Mouse (Mus musculus) thymus, adult 2 months (tissue): ENCODE results near the gene Midn. TPM values are rescaled to one million over a fixed set of nuclear protein-coding genes. Genes with fewer than 3 reads are reported as not detected.

ENCODE experiments used
- DNase-seq: peaks from one replicate; pipeline ENCODE4 v3.0.0; 2021
- H3K27ac ChIP-seq: fragments of 200-500 bp; 2 replicates; pipeline ENCODE4 v1.5.1; 2012; ENCODE audit warnings: low read length, control low read depth; ENCODE audit not compliant: control insufficient read depth, insufficient read depth
- H3K27me3 ChIP-seq: fragments of 200-500 bp; 2 replicates; pipeline ENCODE4 v1.6.1; 2012; ENCODE audit warnings: mild to moderate bottlenecking, low read length, moderate library complexity, mixed read lengths; ENCODE audit not compliant: control insufficient read depth, insufficient read depth
- H3K36me3 ChIP-seq: fragments of 200-500 bp; 2 replicates; pipeline ENCODE4 v1.6.1; 2012; ENCODE audit warnings: mild to moderate bottlenecking, low read length, moderate library complexity; ENCODE audit not compliant: control insufficient read depth, insufficient read depth
- H3K4me1 ChIP-seq: fragments of 200-500 bp; replicated peaks from 2 replicates; pipeline ENCODE4 v1.6.1; 2012; ENCODE audit warnings: low read length; ENCODE audit not compliant: control insufficient read depth, insufficient read depth
- H3K4me3 ChIP-seq: fragments of 200-500 bp; 2 replicates; pipeline ENCODE4 v1.5.1; 2012; ENCODE audit warnings: mild to moderate bottlenecking, low read length, control low read depth, moderate library complexity; ENCODE audit not compliant: control insufficient read depth, insufficient read depth
- CTCF ChIP-seq: fragments of 200-500 bp; IDR thresholded peaks from 2 replicates; pipeline ENCODE4 v1.5.1; 2012; ENCODE audit warnings: mild to moderate bottlenecking, control low read depth, low read length, moderate library complexity, borderline replicate concordance; ENCODE audit not compliant: control insufficient read depth, poor library complexity, insufficient read depth; ENCODE audit errors: extremely low read depth
- POLR2A ChIP-seq: fragments of 200-500 bp; IDR thresholded peaks from 2 replicates; pipeline ENCODE4 v1.6.1; 2012; ENCODE audit warnings: mild to moderate bottlenecking, low read length, control low read depth, moderate library complexity; ENCODE audit not compliant: control insufficient read depth, poor library complexity, insufficient read depth; ENCODE audit errors: extremely low read depth
- WGBS: fragments of 180-500 bp; shearing (Covaris S2); methylation state at CpG from one replicate; pipeline ENCODE4 v1.1.7; 2018; 5-methylcytosine and 5-hydroxymethylcytosine counted together
- polyA plus RNA-seq: library from polyadenylated mRNA; depleted of rRNA; stranded (reverse); fragments of >200 nt; gene quantifications from 2 replicates; pipeline ENCODE4 v1.2.3, GENCODE M21; 2012

Gene Midn
- polyA plus RNA-seq, 1 experiment: 342 TPM

GRCm38 (mm10) chr10:80182547-80182946 is 34.5 kb downstream of the Midn start:
- TF ChIP-seq POLR2A: no peak
- TF ChIP-seq CTCF: no peak
- Histone ChIP-seq H3K27ac (no peak overlapping the region), H3K4me1 (peaks cover 6% of the 10 kb centered on the region), H3K27me3 (peaks cover 9% of the 10 kb centered on the region), H3K36me3 (no peaks in the 10 kb centered on the region), H3K4me3 (no peak overlapping the region)
- DNase-seq: no peak
- 93% methylated on average over 7 of the region's 7 CpGs for WGBS

- WGBS: 32% methylated on average over 27 of the region's 27 CpGs
- H3K4me1 ChIP-seq: no peaks in the 10 kb centered on the region; the same call in 1 of the 2 replicates
- H3K36me3 ChIP-seq: no peaks in the 10 kb centered on the region
- no peak for DNase-seq
- no peak overlapping the region for H3K4me3 ChIP-seq
- TF ChIP-seq CTCF: no peak
- no peak for TF ChIP-seq POLR2A
- no peak overlapping the region for H3K27ac ChIP-seq
- H3K27me3 ChIP-seq: peaks cover 24% of the 10 kb centered on the region
Observed at GRCm38 (mm10) chr10:80186649-80187048, 38.6 kb downstream of the Midn start.

GRCm38 (mm10) chr10:80187739-80188138 is 39.7 kb downstream of the Midn start:
- Histone ChIP-seq H3K27ac (no peak overlapping the region), H3K36me3 (no peaks in the 10 kb centered on the region), H3K4me3 (no peak overlapping the region), H3K4me1 (no peaks in the 10 kb centered on the region; the same call in 1 of the 2 replicates), H3K27me3 (peaks cover 24% of the 10 kb centered on the region)
- 95% methylated on average over 10 of the region's 10 CpGs for WGBS
- TF ChIP-seq CTCF (no peak), POLR2A (no peak)
- no peak for DNase-seq

- 91% methylated on average over 15 of the region's 15 CpGs for WGBS
- H3K4me1 ChIP-seq: no peaks in the 10 kb centered on the region; the same call in 1 of the 2 replicates
- no peaks in the 10 kb centered on the region for H3K36me3 ChIP-seq
- no peak overlapping the region for H3K27ac ChIP-seq
- TF ChIP-seq POLR2A (no peak), CTCF (no peak)
- peaks cover 24% of the 10 kb centered on the region for H3K27me3 ChIP-seq
- DNase-seq: no peak
- no peak overlapping the region for H3K4me3 ChIP-seq
Observed at GRCm38 (mm10) chr10:80188453-80189024, 40.5 kb downstream of the Midn start.

- Histone ChIP-seq H3K27me3 (peaks cover 24% of the 10 kb centered on the region), H3K4me3 (no peak overlapping the region), H3K27ac (no peak overlapping the region), H3K36me3 (no peaks in the 10 kb centered on the region), H3K4me1 (no peaks in the 10 kb centered on the region; the same call in 1 of the 2 replicates)
- no peak for DNase-seq
- WGBS: 6% methylated on average over 21 of the region's 21 CpGs
- no peak for TF ChIP-seq POLR2A
- TF ChIP-seq CTCF: no peak
Observed at GRCm38 (mm10) chr10:80189999-80190398, 41.9 kb downstream of the Midn start.

- Histone ChIP-seq H3K27ac (no peak overlapping the region), H3K36me3 (no peaks in the 10 kb centered on the region), H3K27me3 (peaks cover 24% of the 10 kb centered on the region), H3K4me1 (no peaks in the 10 kb centered on the region; the same call in 1 of the 2 replicates), H3K4me3 (no peak overlapping the region)
- DNase-seq: no peak
- TF ChIP-seq POLR2A (no peak), CTCF (no peak)
- WGBS: 2% methylated on average over 47 of the region's 48 CpGs
Observed at GRCm38 (mm10) chr10:80190491-80191051, 42.5 kb downstream of the Midn start.

GRCm38 (mm10) chr10:80193976-80194375 is 45.9 kb downstream of the Midn start:
- Histone ChIP-seq H3K36me3 (no peaks in the 10 kb centered on the region), H3K27me3 (peaks cover 15% of the 10 kb centered on the region), H3K27ac (no peak overlapping the region), H3K4me3 (no peak overlapping the region), H3K4me1 (no peaks in the 10 kb centered on the region)
- 95% methylated on average over 6 of the region's 6 CpGs for WGBS
- no peak for DNase-seq
- TF ChIP-seq CTCF: no peak
- TF ChIP-seq POLR2A: no peak
